ENCODE assay signal across 9 mouse cellular contexts in genomic region chr15:28315812-28316528, GRCm38 (mm10).
A peak's percentile ranks its signal among the peaks of the same experiment; 100 is the strongest.
DNase-seq lines count a peak whose midpoint lies in the region; ATAC-seq and TF ChIP-seq lines count a peak whose summit lies in the region.
"Had no signal": no experiment of that assay in that cellular context is flagged by ENCODE, and none has a peak within 500 bp of the region (broad histone marks: within the 10 kb centered on the region; RNA-seq: fewer than 3 reads in every experiment).

No protein-coding gene starts in this region.

- no peak overlapping the region for H3K27ac ChIP-seq in intestine, postnatal 0 days (ENCODE audit: low read depth, low read length)
- no peak overlapping the region for H3K27ac ChIP-seq in intestine, embryonic 15.5 days
- no peak overlapping the region for H3K27ac ChIP-seq in bone marrow, adult 2 months (ENCODE audit: control insufficient read depth, insufficient read depth, low read depth, low read length, poor library complexity)
- no peak overlapping the region for H3K27ac ChIP-seq in embryonic facial prominence, embryonic 12.5 days
- H3K27ac ChIP-seq in hindbrain, embryonic 16.5 days (ENCODE audit: low read depth, low read length), result no peak overlapping the region
- H3K27ac ChIP-seq: lung, embryonic 15.5 days had no signal

- DNase-seq in left cerebral cortex, postnatal 14 days (ENCODE audit: low spot score in 2 of 2), result peak; percentile 61 to 75

- no peak overlapping the region for H3K4me3 ChIP-seq in intestine, postnatal 0 days (ENCODE audit: low read depth, low read length)
- H3K4me3 ChIP-seq in intestine, embryonic 15.5 days (replicated peaks), result no peak overlapping the region
- no peak overlapping the region for H3K4me3 ChIP-seq in bone marrow, adult 2 months (replicated peaks; ENCODE audit: control insufficient read depth, low read depth, low read length)
- H3K4me3 ChIP-seq in embryonic facial prominence, embryonic 12.5 days, result no peak overlapping the region
- no peak overlapping the region for H3K4me3 ChIP-seq in hindbrain, embryonic 16.5 days (ENCODE audit: low read length)
- H3K4me3 ChIP-seq: lung, embryonic 15.5 days had no signal

- H3K9me3 ChIP-seq in intestine, postnatal 0 days (ENCODE audit: control insufficient read depth), result no peaks in the 10 kb centered on the region
- H3K9me3 ChIP-seq in intestine, embryonic 15.5 days, result no peaks in the 10 kb centered on the region
- no peaks in the 10 kb centered on the region for H3K9me3 ChIP-seq in embryonic facial prominence, embryonic 12.5 days
- no peaks in the 10 kb centered on the region for H3K9me3 ChIP-seq in hindbrain, embryonic 16.5 days (ENCODE audit: control insufficient read depth, low read length)
- H3K9me3 ChIP-seq: lung, embryonic 15.5 days had no signal

- no peak for TF ChIP-seq POLR2A in bone marrow, adult 2 months (IDR thresholded peaks at IDR 0.05; ENCODE audit: borderline replicate concordance, control insufficient read depth, low read depth, low read length)

- H3K27me3 ChIP-seq in intestine, postnatal 0 days (replicated peaks; ENCODE audit: control insufficient read depth, insufficient read depth, low read length), result no peaks in the 10 kb centered on the region
- H3K27me3 ChIP-seq in intestine, embryonic 15.5 days (replicated peaks), result no peaks in the 10 kb centered on the region
- H3K27me3 ChIP-seq in embryonic facial prominence, embryonic 12.5 days, result no peaks in the 10 kb centered on the region
- no peaks in the 10 kb centered on the region for H3K27me3 ChIP-seq in hindbrain, embryonic 16.5 days (replicated peaks; ENCODE audit: control insufficient read depth, insufficient read depth, low read length)
- H3K27me3 ChIP-seq: lung, embryonic 15.5 days had no signal

- no peak overlapping the region for H3K4me2 ChIP-seq in intestine, postnatal 0 days (replicated peaks; ENCODE audit: low read depth)
- H3K4me2 ChIP-seq in intestine, embryonic 15.5 days (replicated peaks), result no peak overlapping the region
- 0 out of 2 replicates have a peak overlapping the region, but pooled peaks have one; percentile 23 for H3K4me2 ChIP-seq in embryonic facial prominence, embryonic 12.5 days (replicated peaks)
- peak overlapping the region; percentile 24 for H3K4me2 ChIP-seq in hindbrain, embryonic 16.5 days (ENCODE audit: low read length)
- H3K4me2 ChIP-seq: lung, embryonic 15.5 days had no signal

- no peaks in the 10 kb centered on the region for H3K36me3 ChIP-seq in intestine, postnatal 0 days (ENCODE audit: control insufficient read depth, insufficient read depth)
- no peaks in the 10 kb centered on the region for H3K36me3 ChIP-seq in intestine, embryonic 15.5 days
- no peaks in the 10 kb centered on the region for H3K36me3 ChIP-seq in embryonic facial prominence, embryonic 12.5 days
- no peaks in the 10 kb centered on the region for H3K36me3 ChIP-seq in hindbrain, embryonic 16.5 days (ENCODE audit: control insufficient read depth, insufficient read depth, low read length)
- H3K36me3 ChIP-seq: lung, embryonic 15.5 days had no signal

- WGBS in intestine, postnatal 0 days, result 28% methylated on average over 6 of the region's 6 CpGs
- WGBS in intestine, embryonic 15.5 days, result 22% methylated on average over 6 of the region's 6 CpGs
- 37% methylated on average over 6 of the region's 6 CpGs for whole genome bisulfite sequencing in bone marrow, adult 2 months
- WGBS in embryonic facial prominence, embryonic 12.5 days, result 27% methylated on average over 6 of the region's 6 CpGs
- WGBS in hindbrain, embryonic 16.5 days, result 28% methylated on average over 6 of the region's 6 CpGs

- no peak for ATAC-seq in intestine, postnatal 0 days
- no peak; the same call in 1 of the 2 replicates for ATAC-seq in intestine, embryonic 15.5 days
- peak; percentile 41; the same call in 1 of the 2 replicates for ATAC-seq in embryonic facial prominence, embryonic 12.5 days (ENCODE audit: insufficient number of reproducible peaks, insufficient read depth, low FRiP score, low TSS enrichment)
- ATAC-seq in hindbrain, embryonic 16.5 days, result peak; percentile 52
- 0 out of 2 replicates have a peak, but pooled peaks have one; percentile 31 for ATAC-seq in monocyte, adult 5-6 weeks (replicated peaks; ENCODE audit: insufficient number of reproducible peaks, low FRiP score, low TSS enrichment, poor library complexity, severe bottlenecking)
- ATAC-seq in activated CD4-positive, CD25-positive, alpha-beta regulatory T cell, adult 4 months, result no peak

- intact Hi-C loops in left cerebral cortex, postnatal 14 days (cut with DNase I), result no loop called here

- no peaks in the 10 kb centered on the region for H3K4me1 ChIP-seq in intestine, postnatal 0 days (replicated peaks; ENCODE audit: control insufficient read depth, insufficient read depth, low read length)
- no peaks in the 10 kb centered on the region for H3K4me1 ChIP-seq in intestine, embryonic 15.5 days (replicated peaks)
- no peaks in the 10 kb centered on the region for H3K4me1 ChIP-seq in bone marrow, adult 2 months (ENCODE audit: control insufficient read depth, insufficient read depth, low read length)
- H3K4me1 ChIP-seq in embryonic facial prominence, embryonic 12.5 days, result no peaks in the 10 kb centered on the region
- H3K4me1 ChIP-seq in hindbrain, embryonic 16.5 days (ENCODE audit: control insufficient read depth, insufficient read depth, low read depth, low read length), result no peaks in the 10 kb centered on the region
- H3K4me1 ChIP-seq: lung, embryonic 15.5 days had no signal

- no peak overlapping the region for H3K9ac ChIP-seq in intestine, postnatal 0 days (ENCODE audit: low read depth, low read length)
- H3K9ac ChIP-seq in intestine, embryonic 15.5 days, result no peak overlapping the region
- H3K9ac ChIP-seq in embryonic facial prominence, embryonic 12.5 days, result no peak overlapping the region
- H3K9ac ChIP-seq in hindbrain, embryonic 16.5 days (ENCODE audit: low read depth, low read length), result no peak overlapping the region
- H3K9ac ChIP-seq: lung, embryonic 15.5 days had no signal

- peak; percentile 83 for TF ChIP-seq CTCF in intestine, postnatal 0 days (IDR thresholded peaks at IDR 0.05; ENCODE audit: low read depth)
- TF ChIP-seq CTCF in bone marrow, adult 2 months (IDR thresholded peaks at IDR 0.05; ENCODE audit: control insufficient read depth, insufficient read depth, low read length), result peak; percentile 30; the same call in 1 of the 2 replicates

Comparison
In these comparisons a context has a peak if more than half of its experiments do, and no peak if none do; other contexts are left out.
1. ATAC-seq: peak in embryonic facial prominence, embryonic 12.5 days (single experiment), hindbrain, embryonic 16.5 days (single experiment) and monocyte, adult 5-6 weeks (single experiment); none in intestine, postnatal 0 days (single experiment), intestine, embryonic 15.5 days (single experiment) and activated CD4-positive, CD25-positive, alpha-beta regulatory T cell, adult 4 months (single experiment).
2. H3K4me2 ChIP-seq: peak in embryonic facial prominence, embryonic 12.5 days (single experiment) and hindbrain, embryonic 16.5 days (single experiment); none in intestine, postnatal 0 days (single experiment) and intestine, embryonic 15.5 days (single experiment).